Mouse (Mus musculus) ovary, adult 18-20 months (tissue): ENCODE results near the gene Pfkfb3.
A peak's percentile ranks its signal among the peaks of the same experiment; 100 is the strongest.

Experiments used
- DNase-seq: peaks from one replicate; pipeline ENCODE4 v3.0.0; 2022; ENCODE audit warnings: low spot score, mixed read lengths

The Pfkfb3 gene

DNA sequence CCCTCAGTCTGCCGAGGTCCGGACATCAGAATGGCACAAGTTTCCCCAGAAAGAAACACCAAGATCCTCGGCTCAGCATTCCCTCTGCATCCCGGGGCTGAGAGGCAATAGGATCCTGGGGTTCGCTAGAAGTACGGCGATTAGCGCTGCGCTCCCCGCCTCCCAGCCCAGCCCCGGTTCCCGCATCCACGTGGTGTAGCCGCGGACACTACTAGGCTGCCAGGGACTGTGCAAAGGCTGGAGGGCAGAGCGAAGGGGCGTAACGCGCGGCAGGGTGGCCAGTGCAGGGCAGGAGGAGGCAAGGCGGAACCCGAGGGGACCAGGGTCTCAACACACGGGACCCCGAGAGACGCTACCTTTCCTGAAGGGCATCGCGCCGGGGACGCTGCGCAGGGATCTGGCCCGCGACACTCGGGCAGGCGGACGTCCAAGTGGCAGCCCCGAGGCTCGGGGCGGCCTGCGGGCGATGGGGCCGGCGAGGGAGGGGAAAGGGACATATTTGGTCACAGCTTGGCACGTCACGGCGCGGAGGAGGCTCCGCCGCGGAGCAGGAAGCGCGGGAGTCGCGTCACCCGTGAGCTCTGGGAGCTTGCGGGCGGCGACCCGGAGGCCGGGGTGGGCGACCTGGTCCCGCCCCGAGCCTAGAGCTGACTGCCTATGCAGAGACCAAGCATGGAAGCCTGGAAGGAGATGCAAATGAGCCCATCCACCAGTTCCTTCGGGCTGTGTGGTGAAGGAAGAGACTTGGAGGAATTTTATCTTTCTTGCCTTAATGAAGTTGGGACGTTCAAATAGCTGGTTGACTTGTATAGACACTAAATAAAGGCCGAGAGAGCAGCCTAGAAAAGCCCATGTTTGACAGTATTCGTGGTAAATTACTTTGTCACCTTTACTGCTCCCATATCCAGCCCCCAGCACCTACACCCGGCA is at the start of gene Pfkfb3:
Gene Pfkfb3, minus strand, starts transcription at position 607 of the 930 bp plus-strand sequence.
- peak; percentile 65 for DNase-seq

DNA sequence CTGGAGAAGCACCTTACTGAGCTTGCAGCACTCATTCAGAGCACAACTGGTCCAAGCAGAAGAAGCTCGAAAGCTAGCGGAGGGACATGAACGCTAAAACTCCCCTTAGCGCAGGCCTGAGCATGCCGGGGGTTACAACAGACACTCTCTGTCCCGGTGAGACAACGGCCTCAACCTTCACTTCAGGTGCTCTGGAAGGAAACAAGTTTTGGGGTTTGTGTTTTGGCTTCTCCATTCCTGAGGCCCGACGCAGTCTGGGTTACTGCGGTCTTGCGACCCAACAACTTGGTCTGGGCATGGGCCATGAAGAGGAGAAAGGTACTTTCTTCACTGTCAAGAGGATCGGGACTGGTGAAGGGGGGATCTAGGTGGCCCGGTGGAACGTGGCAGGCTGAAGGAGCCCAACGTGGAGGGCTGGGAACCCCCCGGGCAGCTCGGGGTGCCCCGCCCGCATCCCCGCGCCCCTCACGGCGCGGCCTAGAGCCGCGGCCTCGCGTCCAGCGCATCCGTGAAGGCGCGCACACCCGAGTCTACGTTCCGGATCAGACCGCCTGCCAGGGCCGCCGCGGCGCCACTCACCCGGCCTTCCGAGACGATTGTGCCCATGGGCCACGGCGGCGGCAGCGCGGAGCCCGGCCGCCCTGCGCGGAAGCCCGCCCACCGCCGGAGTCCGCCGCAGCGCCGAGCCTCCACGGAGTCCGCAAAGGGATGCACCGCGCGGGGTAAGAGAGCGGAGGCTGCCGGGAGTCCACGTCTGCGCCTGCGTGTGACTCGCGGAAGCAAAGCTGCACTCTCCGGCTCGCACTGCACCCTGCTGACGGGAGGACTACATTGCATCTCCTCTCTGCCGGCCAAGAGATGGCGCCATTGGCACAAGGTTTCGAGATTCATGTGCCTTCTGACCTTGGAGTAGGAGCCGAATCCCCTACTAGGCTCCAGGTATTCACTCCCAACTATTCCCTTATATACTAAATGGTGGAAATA is 48.9 kb upstream of the Pfkfb3 start:
- DNase-seq: peak; percentile 86

DNA sequence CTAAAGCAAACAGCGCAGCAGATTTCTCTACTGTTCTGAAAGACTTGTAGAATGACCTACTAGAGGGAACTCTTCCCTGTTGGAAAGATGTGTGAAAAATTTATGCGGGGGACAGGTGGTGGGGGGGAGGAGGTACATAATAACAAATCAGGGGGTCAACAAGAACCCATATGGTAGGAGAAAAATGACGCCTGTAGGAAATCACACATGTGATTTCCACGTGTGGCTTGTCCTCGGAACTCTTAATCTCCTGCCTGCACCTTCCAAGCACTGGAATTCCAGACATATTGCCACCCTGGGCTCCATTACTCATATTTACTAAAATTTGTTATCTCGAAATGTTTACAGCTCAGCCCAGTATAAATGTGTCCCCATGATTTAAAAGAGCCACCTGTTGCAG is 47.9 kb upstream of the Pfkfb3 start:
- DNase-seq: no peak

DNA sequence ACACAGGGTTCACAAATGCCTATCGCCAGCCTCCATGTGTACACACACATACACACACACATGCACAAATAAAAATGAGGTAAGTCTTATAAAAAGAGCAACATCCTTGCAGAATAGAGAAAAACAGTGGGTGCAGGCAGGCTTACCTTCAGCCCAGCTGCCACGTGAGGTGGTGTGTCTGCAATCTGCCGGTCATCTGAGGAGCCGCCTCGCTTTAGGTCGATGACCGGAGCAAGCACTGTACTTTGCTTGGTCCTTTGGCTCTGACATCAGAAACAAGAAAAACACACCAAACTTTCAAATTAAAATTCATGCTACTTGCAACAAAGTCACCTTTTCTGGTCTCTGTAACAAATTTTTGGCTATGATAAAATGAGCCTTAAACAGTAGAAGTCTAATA is 44.0 kb upstream of the Pfkfb3 start:
- DNase-seq: no peak

DNA sequence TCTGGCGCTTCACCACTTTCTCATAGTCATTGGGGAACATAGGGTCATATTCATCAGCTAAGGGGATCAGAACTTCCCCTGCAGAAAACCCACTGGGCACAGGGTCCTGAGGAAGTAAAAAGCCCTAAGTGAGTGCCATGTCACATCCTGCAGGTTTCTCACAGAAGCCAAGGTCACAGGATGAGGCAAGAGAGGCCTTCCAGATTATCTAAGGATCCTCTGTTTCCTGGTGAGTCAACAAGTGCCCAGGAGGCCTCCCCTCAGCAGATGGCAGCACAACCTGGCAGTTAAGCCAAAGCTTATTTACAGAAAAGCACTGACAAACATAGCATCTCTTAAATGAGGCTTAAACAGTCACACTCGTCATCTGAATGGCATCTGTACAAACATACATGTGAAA is 42.8 kb upstream of the Pfkfb3 start:
- DNase-seq: no peak

DNA sequence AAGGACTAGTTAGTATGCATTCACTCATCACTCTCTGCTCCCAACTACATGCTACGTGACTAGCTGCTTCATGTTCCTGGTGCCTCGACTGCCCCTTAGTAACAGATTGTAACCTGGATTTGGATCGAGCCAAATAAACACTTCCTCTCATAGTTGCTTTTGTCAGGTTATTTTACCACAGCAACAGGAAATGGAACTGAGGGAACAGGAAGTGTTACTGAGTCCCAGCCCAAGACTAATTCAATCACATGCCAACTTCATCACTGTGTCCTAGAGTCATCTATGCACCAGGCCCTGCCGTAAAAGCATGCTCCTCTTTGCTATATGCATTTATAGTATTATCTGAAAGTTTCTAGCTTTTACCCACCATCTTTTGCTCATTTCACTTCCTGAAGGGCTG is 34.1 kb upstream of the Pfkfb3 start:
- no peak for DNase-seq

DNA sequence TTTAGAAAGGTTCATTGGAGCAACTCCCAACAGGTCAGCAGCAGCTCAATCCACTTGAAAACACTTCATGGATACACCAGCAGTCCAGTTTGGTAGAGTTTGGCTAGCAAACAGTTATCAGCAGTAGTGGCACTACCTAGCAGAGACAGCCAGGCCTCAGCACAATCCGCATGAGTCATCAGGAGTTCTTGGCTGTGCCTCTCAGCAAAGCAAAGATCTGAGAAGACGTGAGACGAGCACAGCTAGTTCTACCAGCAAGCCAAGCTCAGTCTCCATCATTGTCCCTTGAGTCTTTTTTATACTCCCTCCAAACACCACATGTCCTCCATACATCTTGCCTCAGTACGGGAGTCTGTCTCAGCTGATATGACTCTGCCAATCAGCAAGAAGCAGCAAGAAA is 25.5 kb upstream of the Pfkfb3 start:
- DNase-seq: no peak

DNA sequence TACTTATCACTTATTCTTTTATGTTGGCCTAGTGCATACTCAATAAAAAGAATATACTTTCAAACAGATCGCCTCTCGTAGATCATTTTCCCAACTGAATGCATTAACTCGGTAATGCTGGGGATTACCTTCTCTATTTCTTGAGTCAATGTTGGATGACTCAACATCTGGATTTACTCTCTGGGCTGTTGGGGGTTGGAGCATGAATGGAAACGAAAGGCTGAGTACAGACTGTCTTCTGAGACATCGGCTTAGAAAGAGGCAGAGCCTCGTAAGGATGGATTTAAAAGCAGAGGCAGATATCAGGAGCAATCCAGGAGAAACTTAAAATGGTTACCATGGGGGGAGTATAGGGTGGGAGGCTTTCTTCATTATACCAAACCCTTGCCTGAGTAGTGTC is 24.3 kb upstream of the Pfkfb3 start:
- DNase-seq: no peak

DNA sequence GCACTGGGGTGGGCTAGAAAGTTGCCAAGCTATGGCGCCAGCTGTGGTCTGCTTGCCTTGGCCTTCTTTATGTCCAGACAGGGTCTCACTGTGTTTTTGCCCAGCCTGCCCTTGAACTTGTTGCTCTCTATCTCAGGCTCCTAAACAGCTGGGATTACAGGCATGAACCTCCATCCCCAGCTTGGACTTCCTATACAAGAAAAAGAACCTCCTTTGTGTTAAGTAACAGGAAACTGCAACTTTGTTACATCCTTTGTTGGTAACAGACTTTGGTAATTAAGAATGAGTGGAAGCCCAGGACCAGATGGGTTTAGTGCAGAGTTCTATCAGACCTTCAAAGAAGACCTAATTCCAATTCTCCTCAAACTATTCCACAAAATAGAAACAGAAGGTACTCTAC is 19.8 kb upstream of the Pfkfb3 start:
- no peak for DNase-seq

DNA sequence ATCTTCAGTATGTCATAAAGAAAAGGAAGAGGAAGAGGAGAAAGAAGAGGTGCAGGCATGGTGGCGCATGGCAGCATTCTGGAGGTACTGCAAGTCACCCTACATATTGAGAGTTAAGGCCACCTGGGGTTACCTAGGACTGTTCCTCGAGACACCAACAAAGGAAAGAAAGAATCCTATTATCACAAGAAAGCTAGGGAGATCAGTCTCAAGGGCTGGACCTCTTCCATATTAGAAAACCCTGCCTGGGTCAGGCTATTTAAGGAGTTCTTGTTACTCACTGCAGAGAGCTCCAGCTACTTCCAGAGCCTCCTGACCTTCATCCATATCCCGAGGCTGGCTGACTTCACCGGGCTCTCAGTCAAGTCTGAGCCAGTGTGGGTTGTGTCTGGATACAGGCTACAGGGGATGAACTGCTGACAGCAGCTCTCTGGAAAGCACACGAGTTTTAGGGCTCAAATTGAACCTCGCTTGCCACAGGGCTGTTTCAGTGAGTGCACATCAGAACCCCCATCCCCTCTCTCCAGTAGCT is 17.2 kb upstream of the Pfkfb3 start:
- peak; percentile 59 for DNase-seq

DNA sequence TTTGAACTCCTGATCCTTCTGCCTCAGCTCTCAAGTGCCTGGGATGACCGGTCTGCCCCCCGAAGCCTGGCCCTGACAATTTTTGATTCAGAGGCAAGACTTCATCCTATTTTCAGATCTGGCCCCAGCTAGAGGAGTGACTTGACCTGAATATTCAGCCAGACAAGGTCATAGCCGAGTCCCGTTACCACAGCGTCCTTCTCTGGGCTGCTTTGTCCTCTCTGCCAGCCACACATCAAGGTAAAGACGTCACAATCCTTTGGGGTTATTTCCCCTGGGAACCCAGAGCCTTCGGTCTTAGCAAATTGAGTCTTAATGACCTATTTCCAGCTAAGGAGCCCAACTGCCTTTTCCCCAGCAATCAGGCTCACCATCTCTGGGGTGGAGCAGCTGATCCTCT is 14.6 kb upstream of the Pfkfb3 start:
- DNase-seq: peak; percentile 39

DNA sequence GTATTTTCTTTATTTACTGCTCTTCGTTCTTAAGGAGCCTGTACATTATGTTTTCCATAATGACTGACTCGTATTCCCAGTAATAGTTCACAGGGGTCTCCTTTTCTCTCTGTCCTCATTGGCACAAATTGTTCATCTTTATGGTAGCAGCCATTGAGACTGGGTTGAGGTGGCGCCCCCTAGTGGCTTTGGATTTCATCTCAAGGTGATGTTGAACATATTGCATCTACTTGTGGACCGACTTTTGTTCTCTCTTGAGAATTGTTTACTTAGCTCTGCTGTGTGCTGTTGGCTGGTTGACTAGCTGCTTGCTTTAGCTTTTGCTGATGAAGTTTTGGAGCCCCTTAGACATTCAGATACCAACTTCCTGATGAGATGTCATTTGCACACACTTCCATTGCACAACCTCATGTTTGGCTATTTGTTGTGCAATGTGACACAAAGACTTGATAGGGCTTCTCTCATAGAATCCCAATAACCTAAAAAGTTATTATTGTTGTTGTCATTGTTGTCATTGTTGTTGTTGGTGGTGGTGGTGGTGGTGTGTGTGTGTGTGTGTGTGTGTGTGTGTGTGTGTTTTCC is 14.0 kb upstream of the Pfkfb3 start:
- DNase-seq: no peak

DNA sequence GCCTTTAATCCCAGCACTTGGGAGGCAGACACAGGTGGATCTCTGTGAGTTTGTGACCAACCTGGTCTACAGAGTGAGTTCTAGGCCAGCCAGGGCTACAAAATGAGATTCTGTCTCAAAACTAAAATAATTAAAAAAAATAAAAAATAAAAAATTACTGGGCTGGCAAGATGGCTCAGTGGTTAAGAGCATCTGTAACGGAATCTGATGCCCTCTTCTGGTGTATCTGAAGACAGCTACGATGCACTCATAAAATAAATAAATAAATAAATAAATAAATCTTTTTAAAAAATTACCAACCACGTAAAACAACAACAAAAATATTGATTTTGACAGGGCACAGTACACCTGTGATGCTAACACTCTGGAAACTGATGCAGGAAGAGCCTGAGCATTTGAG is 13.0 kb upstream of the Pfkfb3 start:
- DNase-seq: no peak

DNA sequence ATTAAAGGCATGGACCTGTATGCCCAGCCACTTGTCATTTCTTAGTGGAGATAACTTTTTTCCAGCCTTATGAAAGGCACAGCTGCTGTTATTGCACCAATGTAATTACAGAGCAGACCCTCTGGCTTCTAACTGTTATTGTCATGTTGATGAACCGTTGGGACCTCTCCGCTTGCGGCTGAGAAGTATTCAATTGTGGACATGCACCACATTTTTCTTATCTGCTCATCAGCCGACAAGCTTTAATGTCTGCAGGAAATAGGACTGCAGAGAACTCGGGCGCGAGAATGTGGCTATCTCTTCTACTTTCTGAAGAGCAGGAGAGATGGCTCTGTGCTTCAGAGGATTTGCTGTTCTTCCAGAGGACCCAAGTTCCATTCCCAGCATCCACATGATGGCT is 12.4 kb upstream of the Pfkfb3 start:
- DNase-seq: no peak

DNA sequence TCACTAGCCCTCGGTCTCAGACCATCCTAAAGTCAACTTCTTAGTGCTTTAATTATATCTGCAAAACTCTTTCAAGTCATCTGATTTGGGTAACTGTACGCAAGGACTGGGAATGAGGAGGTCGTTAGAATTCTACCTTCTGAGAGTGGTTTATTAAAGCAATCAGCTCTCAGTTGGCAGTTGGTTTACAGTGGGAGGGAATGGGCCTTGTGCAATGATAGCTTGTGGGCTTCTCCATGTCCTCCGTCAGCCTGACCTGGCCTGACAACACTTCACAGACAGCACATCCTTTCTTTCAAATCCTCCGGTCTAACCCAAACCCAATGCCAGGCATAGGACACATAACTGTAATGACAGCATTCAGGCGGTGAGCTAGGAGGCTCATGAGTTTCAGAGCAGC is 10.9 kb upstream of the Pfkfb3 start:
- DNase-seq: no peak

DNA sequence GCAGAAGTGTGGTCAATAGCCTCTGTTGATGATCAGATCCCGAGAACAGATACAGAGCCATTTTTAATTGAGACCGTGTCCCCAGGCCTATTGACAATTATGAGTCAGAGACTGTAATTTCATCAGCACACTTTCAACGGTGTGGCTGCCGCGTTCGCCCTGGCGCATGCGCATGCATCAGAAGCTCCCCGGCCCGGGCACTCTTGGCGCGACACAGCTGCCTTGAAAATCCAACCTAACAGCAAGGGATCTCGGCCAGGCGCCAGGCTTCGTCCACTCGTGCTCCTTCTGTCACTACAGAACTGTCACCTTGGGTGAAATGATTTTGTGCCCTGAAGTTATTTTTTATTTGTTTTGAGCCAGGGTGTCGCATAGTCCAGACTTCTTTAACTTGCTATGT is 9.4 kb upstream of the Pfkfb3 start:
- DNase-seq: no peak

DNA sequence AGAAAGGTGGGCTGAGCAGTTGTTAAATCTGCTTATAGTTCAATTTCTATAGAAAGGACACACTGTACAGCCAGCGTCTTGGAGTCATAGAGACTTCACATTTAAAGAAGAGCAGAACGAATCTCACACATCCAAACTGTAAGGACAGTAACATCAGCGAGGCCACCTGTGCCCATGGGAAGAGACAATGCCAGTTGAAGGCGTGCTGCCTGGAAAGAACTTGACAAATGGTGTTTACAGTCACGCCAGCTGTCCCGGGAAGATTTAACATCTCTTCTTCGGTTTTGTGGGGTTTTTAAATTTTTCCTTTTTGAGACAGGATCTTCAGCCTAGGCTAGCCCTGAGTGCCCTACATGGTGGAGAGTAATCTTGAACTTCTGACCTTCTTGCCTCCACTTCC is 4.8 kb upstream of the Pfkfb3 start:
- DNase-seq: no peak

DNA sequence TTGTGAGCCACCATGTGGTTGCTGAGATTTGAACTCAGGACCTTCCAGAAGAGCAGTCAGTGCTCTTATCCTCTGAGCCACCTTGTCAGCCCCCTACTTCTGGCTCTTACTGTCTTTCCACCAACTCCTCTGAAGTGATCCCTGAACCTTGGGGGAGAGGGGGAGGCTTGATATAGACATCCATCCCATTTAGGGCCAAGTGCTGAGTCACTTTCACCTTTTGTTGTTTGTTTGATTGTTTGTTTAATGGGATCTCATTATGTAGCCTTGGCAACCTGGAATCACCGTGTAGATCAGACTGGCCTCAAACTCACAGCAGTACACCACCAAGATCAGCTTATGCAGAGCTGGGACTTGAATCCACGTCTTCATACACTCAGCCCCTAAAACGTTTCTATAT is 3.4 kb upstream of the Pfkfb3 start:
- no peak for DNase-seq

DNA sequence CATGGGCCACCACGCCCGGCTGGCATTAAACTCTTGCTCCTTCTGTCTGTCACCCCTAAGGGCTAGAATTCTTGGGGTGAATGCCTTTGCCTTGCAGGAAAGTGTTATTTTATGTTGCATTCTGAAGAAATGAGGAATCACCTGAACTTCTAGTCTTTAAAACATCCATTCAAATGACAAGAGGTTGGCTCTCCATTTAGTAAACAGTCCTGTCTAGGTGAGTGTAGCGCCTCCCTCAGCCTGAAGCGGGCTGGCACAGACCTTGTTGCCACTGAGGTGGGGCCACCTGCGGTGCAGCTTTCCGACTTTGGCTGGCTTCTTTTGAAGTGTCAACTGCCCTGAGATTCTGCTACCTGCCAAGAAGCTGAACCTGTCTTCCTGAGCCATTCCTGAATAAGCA is 1.4 kb upstream of the Pfkfb3 start:
- DNase-seq: no peak

DNA sequence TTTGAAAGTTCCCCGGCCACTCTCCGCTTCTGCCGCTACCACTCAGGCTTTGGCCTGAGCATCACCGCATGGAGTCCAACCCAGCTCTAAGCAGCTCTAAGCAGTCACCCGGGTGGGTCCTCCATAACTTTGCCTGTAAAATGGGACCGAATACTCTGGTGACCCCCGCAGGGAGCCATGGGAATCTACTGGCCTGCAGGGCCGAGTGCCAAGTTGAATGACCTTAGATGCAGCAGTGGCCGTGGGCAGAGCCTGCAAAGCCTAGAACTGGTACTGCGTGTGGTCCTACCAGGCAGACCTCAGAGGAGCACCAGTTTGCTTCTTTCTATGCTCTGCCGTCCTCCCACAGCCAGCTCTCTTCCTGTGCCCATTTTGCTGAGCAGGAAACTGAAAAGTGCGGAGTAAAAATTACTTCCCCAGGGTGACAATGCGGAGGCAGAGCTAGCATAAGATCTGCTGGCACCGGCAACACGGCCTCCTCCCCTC is 868 bp downstream of the Pfkfb3 start:
- DNase-seq: peak; percentile 22

DNA sequence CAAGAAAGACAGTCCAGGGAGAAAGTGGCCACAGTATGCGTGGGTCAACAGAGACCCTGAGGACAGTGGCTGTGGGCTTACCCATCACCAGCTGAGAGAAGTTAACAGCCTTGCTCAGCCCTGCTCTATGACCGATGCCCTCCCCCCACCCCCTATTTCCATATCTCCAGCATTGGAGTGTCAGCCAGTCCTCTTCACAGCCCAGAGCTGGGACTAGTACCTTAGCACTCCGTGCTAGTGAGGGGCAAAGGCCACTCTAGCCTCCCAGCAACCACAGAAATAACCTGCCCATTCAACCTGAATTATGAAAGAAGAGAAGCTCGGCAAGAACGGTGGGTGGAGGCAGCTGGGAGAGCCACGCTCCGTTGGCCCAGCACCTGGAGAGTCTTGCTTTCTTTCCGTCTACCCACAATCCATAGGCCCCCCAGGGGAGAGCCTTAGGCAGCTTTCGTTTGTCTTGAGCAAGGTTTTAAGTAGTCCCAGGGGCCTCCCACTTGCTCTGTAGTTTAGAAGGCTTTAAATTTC is 1.5 kb downstream of the Pfkfb3 start:
- DNase-seq: no peak

DNA sequence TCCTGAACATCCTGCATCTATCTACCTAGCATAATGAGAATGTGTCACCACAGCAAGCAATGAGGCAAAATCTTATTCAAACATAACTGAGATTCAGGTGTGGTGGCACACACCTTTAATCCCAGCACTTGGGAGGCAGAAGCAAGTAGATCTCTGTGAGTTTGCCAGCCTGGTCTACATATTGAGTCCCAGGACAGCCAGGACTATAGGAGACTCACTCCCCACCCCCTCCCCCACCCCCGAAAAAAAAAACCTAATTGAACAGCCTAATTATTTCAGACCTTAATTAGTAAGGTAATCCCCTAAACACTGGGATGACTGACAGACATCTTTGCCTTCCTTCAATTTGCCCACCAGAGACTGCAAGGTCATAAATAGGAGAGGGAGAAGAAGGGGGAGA is 2.2 kb downstream of the Pfkfb3 start:
- no peak for DNase-seq
